Mouse (Mus musculus) macrophage (primary cell): ENCODE measurements around the gene Fam19a1. TPM values are rescaled to one million over a fixed set of nuclear protein-coding genes. Genes with fewer than 3 reads are reported as not detected.

Source experiments
- H3K27ac ChIP-seq: fragments of 350-480 bp; formaldehyde crosslinking; 2 replicates; pipeline ENCODE4 v1.9.0; 2021
- H3K36me3 ChIP-seq: fragments of 350-480 bp; formaldehyde crosslinking; 2 replicates; pipeline ENCODE4 v1.9.0; 2021; ENCODE audit errors: inconsistent target
- H3K4me3 ChIP-seq: fragments of 350-480 bp; formaldehyde crosslinking; 2 replicates; pipeline ENCODE4 v1.9.0; 2021; ENCODE audit errors: inconsistent target
- H3K79me2 ChIP-seq: fragments of 350-480 bp; formaldehyde crosslinking; 2 replicates; pipeline ENCODE4 v1.9.0; 2021; ENCODE audit errors: inconsistent target
- WGBS: methylation state at CpG from one replicate; pipeline ENCODE4 v1.1.7; 2026; ENCODE audit warnings: inconsistent platforms; ENCODE audit not compliant: missing documents; 5-methylcytosine and 5-hydroxymethylcytosine counted together
- polyA plus RNA-seq: library from polyadenylated mRNA; stranded (reverse); fragments of 250-400 nt; gene quantifications from 3 replicates; pipeline ENCODE4 v1.2.4, GENCODE M21; 2018; ENCODE audit warnings: inconsistent platforms

The Fam19a1 gene
- polyA plus RNA-seq, 1 experiment from 2014 or later: not detected

- Histone ChIP-seq H3K79me2 (no peaks in the 10 kb centered on the region), H3K27ac (no peak overlapping the region), H3K4me3 (no peak overlapping the region), H3K36me3 (no peaks in the 10 kb centered on the region)
- 73% methylated on average over 2 of the region's 2 CpGs for WGBS
Measured at GRCm38 (mm10) chr6:96287377-96287776, 174.4 kb downstream of the Fam19a1 start.

DNA sequence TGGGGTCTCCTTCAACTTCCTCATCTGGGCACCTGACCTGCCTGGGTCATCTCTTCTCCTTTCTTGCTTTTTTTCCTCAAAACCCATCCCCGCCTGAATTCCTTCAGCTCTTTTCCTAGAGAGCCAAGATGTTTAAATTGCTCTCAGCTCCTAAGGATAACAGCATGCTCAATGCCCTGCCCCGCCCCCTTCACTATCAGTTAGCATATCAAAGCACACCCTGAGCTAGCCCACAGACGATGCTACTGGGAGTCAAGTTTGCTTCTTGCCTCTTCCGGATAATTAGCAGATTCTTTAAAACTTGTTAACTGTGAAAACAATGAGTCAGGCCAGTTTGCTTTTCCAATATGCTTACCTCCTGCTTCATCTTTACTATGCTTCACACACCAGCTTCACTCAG lies 176.7 kb downstream of the Fam19a1 start:
- Histone ChIP-seq H3K27ac (no peak overlapping the region), H3K36me3 (no peaks in the 10 kb centered on the region), H3K4me3 (no peak overlapping the region), H3K79me2 (no peaks in the 10 kb centered on the region)
- 52% methylated on average over 4 of the region's 4 CpGs for WGBS

GRCm38 (mm10) chr6:96347491-96347890 lies 234.5 kb downstream of the Fam19a1 start:
- Histone ChIP-seq H3K27ac (no peak overlapping the region), H3K4me3 (no peak overlapping the region), H3K79me2 (no peaks in the 10 kb centered on the region), H3K36me3 (no peaks in the 10 kb centered on the region)
- WGBS: 79% methylated on average over 2 of the region's 2 CpGs

DNA sequence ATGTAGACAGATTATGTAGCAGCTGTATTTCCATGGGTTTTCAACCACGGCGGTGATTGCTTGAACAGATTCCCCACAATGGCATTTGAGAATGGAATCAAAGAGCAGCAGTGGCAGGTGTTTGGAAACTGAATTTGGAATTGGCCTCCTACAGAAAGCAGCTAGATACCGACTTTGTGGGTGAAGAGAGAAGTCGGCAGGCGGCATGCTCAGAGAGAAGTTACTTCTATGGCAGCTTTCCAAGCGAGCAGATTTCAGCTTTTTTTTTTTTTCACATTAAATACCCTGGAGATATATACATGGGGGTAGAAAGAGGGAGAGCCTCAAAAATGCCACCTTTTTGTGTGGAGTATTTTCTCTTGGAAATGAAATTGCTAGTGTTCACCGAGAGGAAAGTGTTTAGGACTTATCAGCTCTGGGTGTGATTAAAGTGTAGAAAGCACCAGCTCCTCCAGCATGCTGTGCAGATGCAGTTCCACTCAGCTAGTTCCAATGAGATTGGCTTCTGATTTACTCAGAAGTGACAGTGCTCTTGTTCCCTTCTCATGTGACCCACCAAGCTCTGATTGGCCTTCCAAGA lies 236.6 kb downstream of the Fam19a1 start:
- Histone ChIP-seq H3K4me3 (no peak overlapping the region), H3K36me3 (no peaks in the 10 kb centered on the region), H3K79me2 (no peaks in the 10 kb centered on the region), H3K27ac (no peak overlapping the region)
- 90% methylated on average over 7 of the region's 7 CpGs for WGBS

GRCm38 (mm10) chr6:96369544-96369943 lies 256.6 kb downstream of the Fam19a1 start:
- Histone ChIP-seq H3K79me2 (no peaks in the 10 kb centered on the region), H3K27ac (no peak overlapping the region), H3K36me3 (no peaks in the 10 kb centered on the region), H3K4me3 (no peak overlapping the region)
- WGBS: 89% methylated on average over 3 of the region's 3 CpGs

DNA sequence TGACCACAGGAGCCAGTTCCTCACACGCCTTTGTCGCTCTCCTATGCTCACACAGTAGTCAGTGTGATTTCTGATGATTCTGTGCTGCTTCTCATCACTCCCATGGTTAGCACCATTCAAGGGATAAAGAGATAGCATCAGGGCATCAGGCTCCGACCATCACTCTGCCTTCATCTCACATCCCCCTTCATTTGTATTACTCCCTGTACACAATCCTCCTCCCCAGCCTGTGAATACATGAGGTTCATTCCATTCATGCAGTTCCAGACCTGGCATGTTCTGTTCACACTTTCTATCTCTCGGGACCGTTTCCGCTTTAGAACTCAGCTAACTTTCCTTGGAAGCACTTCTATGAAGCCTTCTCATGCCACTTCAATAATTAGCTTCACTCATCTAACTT lies 259.9 kb downstream of the Fam19a1 start:
- no peaks in the 10 kb centered on the region for H3K79me2 ChIP-seq
- WGBS: 87% methylated on average over 6 of the region's 6 CpGs
- H3K36me3 ChIP-seq: no peaks in the 10 kb centered on the region
- no peak overlapping the region for H3K27ac ChIP-seq
- no peak overlapping the region for H3K4me3 ChIP-seq

DNA sequence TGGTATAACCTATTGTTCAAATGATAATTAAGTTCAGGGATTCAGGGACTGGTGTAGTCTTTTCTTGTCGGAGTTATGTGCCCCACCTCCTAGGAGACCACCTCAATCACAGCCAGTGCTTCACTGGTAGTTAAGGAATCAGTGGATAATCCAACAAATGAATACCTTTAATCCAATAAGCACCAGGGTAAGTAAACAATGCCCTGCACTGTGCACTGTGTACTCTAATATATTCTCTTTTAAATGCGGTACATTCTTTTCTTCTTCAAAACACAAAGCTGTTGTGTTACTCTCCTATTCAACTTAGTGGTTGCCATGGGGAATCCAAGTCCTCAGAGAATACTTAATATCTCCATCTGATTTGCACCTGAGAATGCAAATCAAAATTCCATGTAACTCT lies 260.3 kb downstream of the Fam19a1 start:
- H3K36me3 ChIP-seq: no peaks in the 10 kb centered on the region
- no peak overlapping the region for H3K4me3 ChIP-seq
- H3K79me2 ChIP-seq: no peaks in the 10 kb centered on the region
- 82% methylated on average over 2 of the region's 2 CpGs for WGBS
- H3K27ac ChIP-seq: no peak overlapping the region

DNA sequence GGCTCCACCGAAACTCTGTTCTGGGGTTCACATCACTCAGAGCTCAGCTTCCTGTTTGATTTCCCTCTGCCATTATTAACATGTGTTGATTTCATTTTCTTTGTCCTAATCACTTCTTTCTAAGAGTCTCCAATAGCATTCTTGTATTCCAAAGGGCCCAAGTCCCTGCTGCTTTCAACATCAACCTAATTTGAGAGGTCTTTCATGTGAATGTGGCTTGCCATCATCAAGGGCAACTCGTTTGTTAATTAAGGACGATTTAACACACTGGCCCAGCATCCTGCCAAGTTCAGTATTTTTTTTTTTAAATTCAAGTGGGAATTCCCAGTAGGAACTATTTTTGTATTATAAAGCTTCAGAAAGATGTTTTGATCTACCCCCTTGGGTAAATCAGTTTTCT lies 263.8 kb downstream of the Fam19a1 start:
- H3K79me2 ChIP-seq: no peaks in the 10 kb centered on the region
- 92% methylated on average over 3 of the region's 3 CpGs for WGBS
- no peaks in the 10 kb centered on the region for H3K36me3 ChIP-seq
- H3K4me3 ChIP-seq: no peak overlapping the region
- no peak overlapping the region for H3K27ac ChIP-seq

DNA sequence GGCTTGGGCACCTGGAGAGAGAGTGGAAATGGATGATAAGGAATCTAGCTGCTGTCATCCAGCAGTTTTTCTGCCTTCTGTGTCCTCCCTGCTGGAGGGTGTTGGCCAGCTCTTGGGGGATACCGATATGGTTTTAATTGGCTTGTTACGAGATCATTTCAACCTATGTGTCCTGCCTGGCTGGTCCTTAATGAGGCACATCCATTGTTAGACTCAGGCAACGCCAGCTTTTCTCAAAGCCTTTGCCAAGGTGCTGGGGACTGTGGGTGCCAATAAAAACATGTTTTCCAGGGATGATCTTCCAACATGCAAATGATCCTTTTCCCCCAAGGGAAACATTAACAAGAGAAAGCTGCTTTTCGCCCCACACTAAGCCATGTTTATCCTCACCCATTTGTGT lies 266.3 kb downstream of the Fam19a1 start:
- no peak overlapping the region for H3K27ac ChIP-seq
- no peak overlapping the region for H3K4me3 ChIP-seq
- H3K36me3 ChIP-seq: no peaks in the 10 kb centered on the region
- H3K79me2 ChIP-seq: no peaks in the 10 kb centered on the region
- WGBS: 81% methylated on average over 4 of the region's 4 CpGs

GRCm38 (mm10) chr6:96384441-96384840 lies 271.5 kb downstream of the Fam19a1 start:
- Histone ChIP-seq H3K36me3 (no peaks in the 10 kb centered on the region), H3K27ac (no peak overlapping the region), H3K4me3 (no peak overlapping the region), H3K79me2 (no peaks in the 10 kb centered on the region)
- 90% methylated on average over 1 of the region's 1 CpGs for WGBS

GRCm38 (mm10) chr6:96418866-96419265 lies 305.9 kb downstream of the Fam19a1 start:
- 84% methylated on average over 4 of the region's 4 CpGs for WGBS
- no peak overlapping the region for H3K4me3 ChIP-seq
- no peak overlapping the region for H3K27ac ChIP-seq
- no peaks in the 10 kb centered on the region for H3K36me3 ChIP-seq
- no peaks in the 10 kb centered on the region for H3K79me2 ChIP-seq

DNA sequence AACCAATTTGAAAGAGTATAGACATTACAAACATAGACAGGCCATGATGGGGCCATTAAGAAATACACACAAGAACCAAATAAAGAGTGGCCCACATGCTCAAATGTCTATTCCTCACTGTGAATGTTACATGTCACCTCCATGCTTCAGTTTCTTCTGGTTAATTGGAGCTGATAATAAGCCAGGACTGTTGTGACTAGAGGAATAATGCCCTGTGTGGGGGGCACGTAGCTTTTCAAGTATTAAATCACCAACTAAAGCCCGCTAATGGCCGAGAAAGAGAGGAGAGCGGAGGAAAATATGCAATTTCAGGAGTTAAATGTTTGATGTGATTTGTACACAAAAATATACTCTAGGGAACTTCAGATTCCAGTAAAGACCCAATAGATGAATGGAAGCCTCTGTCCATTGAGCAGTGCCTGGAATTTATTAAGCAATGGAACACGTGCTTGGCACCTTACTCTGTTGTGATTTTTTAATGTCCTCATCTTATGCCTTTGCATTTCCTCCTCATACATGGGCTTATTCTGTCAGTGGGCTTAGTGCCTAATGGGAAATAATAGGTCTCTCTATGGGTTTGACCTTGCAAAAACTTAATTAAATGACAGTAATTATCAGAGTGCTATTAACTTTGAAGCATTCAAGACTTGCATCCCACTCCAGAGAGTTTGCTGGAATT lies 306.9 kb downstream of the Fam19a1 start:
- Histone ChIP-seq H3K79me2 (no peaks in the 10 kb centered on the region), H3K27ac (no peak overlapping the region), H3K4me3 (no peak overlapping the region), H3K36me3 (no peaks in the 10 kb centered on the region)
- WGBS: 88% methylated on average over 5 of the region's 5 CpGs

- Histone ChIP-seq H3K36me3 (no peaks in the 10 kb centered on the region), H3K4me3 (no peak overlapping the region), H3K79me2 (no peaks in the 10 kb centered on the region), H3K27ac (no peak overlapping the region)
- 52% methylated on average over 2 of the region's 2 CpGs for WGBS
Measured at GRCm38 (mm10) chr6:96420515-96420914, 307.6 kb downstream of the Fam19a1 start.

DNA sequence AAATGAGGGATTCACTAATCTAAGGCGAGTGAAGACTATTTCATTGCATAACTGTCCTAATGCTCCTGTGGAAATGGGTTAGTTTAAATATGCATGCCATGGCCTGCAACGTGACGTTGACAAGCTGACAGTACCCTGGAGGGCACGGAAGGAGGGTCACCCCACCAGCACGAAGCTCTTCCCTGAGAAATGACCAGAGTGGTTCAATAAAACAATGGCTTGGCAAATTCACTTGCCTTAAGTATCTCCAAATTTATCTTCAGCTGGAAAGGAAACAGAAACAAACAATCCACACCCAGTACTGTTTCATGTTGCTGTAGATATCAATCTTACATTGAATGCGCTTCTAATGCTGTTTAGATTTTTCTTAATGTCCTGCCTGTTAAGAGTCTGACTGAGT lies 316.4 kb downstream of the Fam19a1 start:
- H3K27ac ChIP-seq: no peak overlapping the region
- no peaks in the 10 kb centered on the region for H3K79me2 ChIP-seq
- no peak overlapping the region for H3K4me3 ChIP-seq
- no peaks in the 10 kb centered on the region for H3K36me3 ChIP-seq
- 67% methylated on average over 6 of the region's 6 CpGs for WGBS

- Histone ChIP-seq H3K27ac (no peak overlapping the region), H3K4me3 (no peak overlapping the region), H3K79me2 (no peaks in the 10 kb centered on the region), H3K36me3 (no peaks in the 10 kb centered on the region)
- 10% methylated on average over 3 of the region's 3 CpGs for WGBS
Measured at GRCm38 (mm10) chr6:96432397-96432796, 319.4 kb downstream of the Fam19a1 start.

- Histone ChIP-seq H3K36me3 (no peaks in the 10 kb centered on the region), H3K79me2 (no peaks in the 10 kb centered on the region), H3K27ac (no peak overlapping the region), H3K4me3 (no peak overlapping the region)
- WGBS: 71% methylated on average over 1 of the region's 1 CpGs
Measured at GRCm38 (mm10) chr6:96433896-96434295, 320.9 kb downstream of the Fam19a1 start.
